Mouse (Mus musculus) c-Kit-negative CD71-positive TER-119-positive erythroid progenitor cells, embryonic 14.5 days (primary cell): ENCODE results near the gene Cacna1g.
"Not testable (repeated sequence)": the region's sequence is repeated elsewhere in the genome, so short reads cannot be mapped to it uniquely, and the experiment has no call there.

ENCODE experiments used
- DNase-seq: peaks from one replicate; pipeline ENCODE4 v3.0.0-alpha.2; 2013; ENCODE audit warnings: low read depth, low spot score

Cacna1g gene

GRCm38 (mm10) chr11:94404641-94405260 lies 69.2 kb downstream of the Cacna1g start:
- DNase-seq, result peak; percentile 47

GRCm38 (mm10) chr11:94404178-94404577 lies 69.8 kb downstream of the Cacna1g start:
- DNase-seq, result no peak

GRCm38 (mm10) chr11:94403757-94404156 lies 70.2 kb downstream of the Cacna1g start:
- DNase-seq, result no peak

- no peak for DNase-seq
These were observed 71.3 kb downstream of the Cacna1g start for GRCm38 (mm10) chr11:94402731-94403130.

GRCm38 (mm10) chr11:94402029-94402428 lies 72.0 kb downstream of the Cacna1g start:
- DNase-seq, result not testable (repeated sequence)

- no peak for DNase-seq
These were observed 73.0 kb downstream of the Cacna1g start for GRCm38 (mm10) chr11:94400996-94401395.

GRCm38 (mm10) chr11:94394107-94394506 lies 79.9 kb downstream of the Cacna1g start:
- DNase-seq, result no peak

GRCm38 (mm10) chr11:94393490-94393889 lies 80.5 kb downstream of the Cacna1g start:
- DNase-seq, result not testable (repeated sequence)

- no peak for DNase-seq
These were observed 81.3 kb downstream of the Cacna1g start, which contains the start of gene Abcc3 for GRCm38 (mm10) chr11:94392672-94393109. Gene Abcc3, minus strand, starts transcription at chr11:94392997.

- no peak for DNase-seq
These were observed 82.3 kb downstream of the Cacna1g start for GRCm38 (mm10) chr11:94391661-94392060.

- DNase-seq, result no peak
These were observed 83.2 kb downstream of the Cacna1g start for GRCm38 (mm10) chr11:94390825-94391224.

GRCm38 (mm10) chr11:94389724-94390396 lies 84.1 kb downstream of the Cacna1g start:
- DNase-seq, result no peak

GRCm38 (mm10) chr11:94389021-94389420 lies 85.0 kb downstream of the Cacna1g start:
- DNase-seq, result no peak

GRCm38 (mm10) chr11:94387756-94388155 lies 86.2 kb downstream of the Cacna1g start:
- DNase-seq, result no peak

GRCm38 (mm10) chr11:94385977-94386771 lies 87.8 kb downstream of the Cacna1g start:
- DNase-seq, result no peak

- DNase-seq, result no peak
These were observed 94.3 kb downstream of the Cacna1g start for GRCm38 (mm10) chr11:94379736-94380135.

GRCm38 (mm10) chr11:94379061-94379460 lies 94.9 kb downstream of the Cacna1g start:
- DNase-seq, result no peak

- no peak for DNase-seq
These were observed 99.6 kb downstream of the Cacna1g start for GRCm38 (mm10) chr11:94374276-94374948.

- DNase-seq, result no peak
These were observed 103.2 kb downstream of the Cacna1g start for GRCm38 (mm10) chr11:94370809-94371208.

- DNase-seq, result no peak
These were observed 104.0 kb downstream of the Cacna1g start for GRCm38 (mm10) chr11:94369981-94370380.

- DNase-seq, result no peak
These were observed 108.7 kb downstream of the Cacna1g start for GRCm38 (mm10) chr11:94365340-94365739.

- no peak for DNase-seq
These were observed 110.3 kb downstream of the Cacna1g start for GRCm38 (mm10) chr11:94363690-94364089.
